Mouse (Mus musculus) spleen, adult 2 months (tissue): Measurements from ENCODE around the gene Pde6b. TPM values are rescaled to one million over a fixed set of nuclear protein-coding genes. Genes with fewer than 3 reads are reported as not detected.
A peak's percentile ranks its signal among the peaks of the same experiment; 100 is the strongest.

Source experiments
- DNase-seq, 2 experiments: peaks; one replicate each; pipeline versions ENCODE4 v3.0.0 to v3.0.0-alpha.2; 2012 to 2021; ENCODE audit warnings: low spot score in 2 of 2, low read depth in 1 of 2
- H3K27ac ChIP-seq: fragments of 200-500 bp; 2 replicates; pipeline ENCODE4 v1.5.1; 2012; ENCODE audit warnings: low read length, inconsistent platforms; ENCODE audit not compliant: insufficient read depth
- H3K27me3 ChIP-seq: fragments of 200-500 bp; 2 replicates; pipeline ENCODE4 v1.6.1; 2012; ENCODE audit warnings: mild to moderate bottlenecking, moderate library complexity, low read length, inconsistent platforms; ENCODE audit not compliant: control insufficient read depth, insufficient read depth
- H3K36me3 ChIP-seq: fragments of 200-500 bp; 2 replicates; pipeline ENCODE4 v1.6.1; 2012; ENCODE audit warnings: mild to moderate bottlenecking, low read length, inconsistent platforms; ENCODE audit not compliant: control insufficient read depth, insufficient read depth
- H3K4me1 ChIP-seq: fragments of 200-500 bp; 2 replicates; pipeline ENCODE4 v1.6.1; 2011; ENCODE audit warnings: inconsistent platforms; ENCODE audit not compliant: control insufficient read depth, insufficient read depth, insufficient read length
- H3K4me3 ChIP-seq: fragments of 200-500 bp; 2 replicates; pipeline ENCODE4 v1.5.1; 2011; ENCODE audit warnings: mild to moderate bottlenecking, inconsistent platforms; ENCODE audit not compliant: insufficient read depth, insufficient read length; ENCODE audit errors: extremely low read depth
- CTCF ChIP-seq: fragments of 200-500 bp; IDR thresholded peaks from 2 replicates; pipeline ENCODE4 v1.5.1; 2011; ENCODE audit warnings: mild to moderate bottlenecking, inconsistent platforms; ENCODE audit not compliant: insufficient read depth, insufficient read length, insufficient replicate concordance; ENCODE audit errors: extremely low read depth
- POLR2A ChIP-seq: fragments of 200-500 bp; IDR thresholded peaks from 2 replicates; pipeline ENCODE4 v1.6.1; 2011; ENCODE audit warnings: low read depth, low read length, inconsistent platforms
- WGBS: fragments of 180-500 bp; shearing (Covaris S2); methylation state at CpG from one replicate; pipeline ENCODE4 v1.1.7; 2018; 5-methylcytosine and 5-hydroxymethylcytosine counted together
- polyA plus RNA-seq: library from polyadenylated mRNA; depleted of rRNA; stranded (reverse); fragments of >200 nt; gene quantifications from 2 replicates; pipeline ENCODE4 v1.2.3, GENCODE M21; 2012

Pde6b gene
- polyA plus RNA-seq, 1 experiment = not detected

- no peaks in the 10 kb centered on the region for H3K36me3 ChIP-seq
- H3K4me3 ChIP-seq = no peak overlapping the region
- 97% methylated on average over 1 of the region's 1 CpGs for WGBS
- DNase-seq = no peak
- TF ChIP-seq POLR2A = no peak
- TF ChIP-seq CTCF = no peak
- no peak overlapping the region for H3K27ac ChIP-seq
- H3K4me1 ChIP-seq = no peaks in the 10 kb centered on the region
- no peaks in the 10 kb centered on the region for H3K27me3 ChIP-seq
Observed at GRCm38 (mm10) chr5:108452422-108452821, 64.2 kb downstream of the Pde6b start.

DNA sequence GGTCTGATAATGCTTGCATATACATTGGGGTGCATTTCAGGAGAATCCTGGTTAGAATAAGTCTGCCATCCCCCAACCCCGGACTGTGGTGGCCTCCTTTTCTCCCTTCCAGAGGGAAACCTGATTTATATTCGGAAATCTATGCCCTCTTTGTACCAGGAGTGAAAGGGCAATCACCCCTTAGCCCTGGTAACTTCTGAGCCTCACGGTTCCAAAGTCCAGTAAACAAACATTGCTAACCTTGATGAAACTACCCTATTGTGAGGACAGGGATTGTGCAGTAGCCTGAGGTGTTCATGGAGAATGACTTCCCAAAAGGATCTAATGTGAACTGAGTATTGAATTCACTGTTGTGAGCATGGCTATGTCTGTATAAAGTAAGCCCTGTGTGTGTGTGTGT, 65.9 kb downstream of the Pde6b start:
- TF ChIP-seq POLR2A (no peak), CTCF (no peak)
- Histone ChIP-seq H3K36me3 (no peaks in the 10 kb centered on the region), H3K27ac (no peak overlapping the region), H3K4me1 (no peaks in the 10 kb centered on the region), H3K4me3 (no peak overlapping the region), H3K27me3 (no peaks in the 10 kb centered on the region)
- DNase-seq = no peak
- 79% methylated on average over 3 of the region's 3 CpGs for WGBS

GRCm38 (mm10) chr5:108458706-108459105, 70.5 kb downstream of the Pde6b start:
- no peak for DNase-seq

GRCm38 (mm10) chr5:108460461-108460860, 72.3 kb downstream of the Pde6b start:
- WGBS = 52% methylated on average over 6 of the region's 6 CpGs
- Histone ChIP-seq H3K4me1 (peaks cover 13% of the 10 kb centered on the region; the same call in 1 of the 2 replicates), H3K4me3 (peak overlapping the region; percentile 52; the same call in 1 of the 2 replicates), H3K36me3 (no peaks in the 10 kb centered on the region), H3K27me3 (no peaks in the 10 kb centered on the region), H3K27ac (no peak overlapping the region)
- no peak for DNase-seq
- TF ChIP-seq POLR2A (no peak), CTCF (no peak)

More at GRCm38 (mm10) chr5:108458706-108459105, 70.5 kb downstream of the Pde6b start:
- H3K4me1 ChIP-seq = peaks cover 13% of the 10 kb centered on the region; the same call in 1 of the 2 replicates
- H3K27ac ChIP-seq = no peak overlapping the region
- TF ChIP-seq CTCF (no peak), POLR2A (no peak)
- H3K27me3 ChIP-seq = no peaks in the 10 kb centered on the region
- H3K4me3 ChIP-seq = no peak overlapping the region
- WGBS = 65% methylated on average over 2 of the region's 2 CpGs
- no peaks in the 10 kb centered on the region for H3K36me3 ChIP-seq

DNA sequence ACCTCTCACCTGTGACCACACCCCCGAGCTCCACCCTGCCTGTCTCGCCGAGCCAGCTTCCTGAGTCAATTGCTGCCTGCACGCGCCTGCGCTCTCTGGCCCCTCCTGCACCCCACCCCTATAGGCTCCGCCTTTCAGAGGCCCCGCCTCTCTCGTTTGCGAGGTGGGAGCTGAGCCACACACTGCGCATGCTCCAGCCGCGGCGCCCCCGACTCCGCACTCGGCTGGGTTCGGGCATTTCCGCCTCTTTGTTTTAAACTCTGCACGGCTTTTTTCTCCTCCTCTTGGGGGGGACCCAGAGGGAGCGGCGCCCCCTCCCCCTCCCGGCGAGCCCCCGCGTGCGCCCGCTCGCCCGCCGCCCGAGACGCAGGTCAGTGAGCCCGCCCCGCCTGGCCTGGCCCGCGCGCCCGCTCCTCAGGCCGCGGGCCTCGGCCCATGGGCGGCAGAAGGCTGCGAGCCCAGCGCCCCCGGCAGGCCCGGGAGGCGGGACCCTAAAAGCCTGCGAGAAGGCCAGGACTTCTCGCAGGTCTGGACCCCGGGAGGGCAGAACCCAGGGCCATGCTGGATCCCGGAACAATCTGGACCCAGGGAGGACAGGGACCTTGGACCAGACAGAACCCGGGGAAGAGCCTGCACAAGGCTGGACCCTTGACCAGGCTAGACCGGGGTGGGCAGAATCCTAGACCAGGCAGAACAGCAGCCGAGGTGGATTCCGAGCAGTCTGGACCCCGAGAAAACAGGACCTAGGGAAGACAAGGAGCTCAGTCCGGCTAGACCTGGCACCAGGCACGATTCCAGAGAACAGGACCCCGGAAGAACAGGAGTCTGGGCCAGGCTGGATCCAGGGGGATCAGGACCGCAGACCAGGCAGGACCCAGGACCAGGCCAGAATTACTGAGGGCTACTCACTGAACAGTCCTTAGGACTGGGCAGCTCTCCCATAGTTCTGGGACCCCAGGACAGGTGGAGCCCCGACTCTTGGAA, 73.2 kb downstream of the Pde6b start, which contains the start of gene Pcgf3:
Pcgf3 (plus strand) TSS at position 151 of the 984 bp plus-strand sequence.
- no peak within 1 kb of the TSS for H3K27ac ChIP-seq
- no peaks in the 10 kb centered on the region for H3K36me3 ChIP-seq
- peak within 1 kb of the TSS; percentile 63 for H3K4me3 ChIP-seq
- no peaks in the 10 kb centered on the region for H3K27me3 ChIP-seq
- H3K4me1 ChIP-seq = peaks cover 13% of the 10 kb centered on the region; the same call in 1 of the 2 replicates
- WGBS = 2% methylated on average over 57 of the region's 62 CpGs
- TF ChIP-seq POLR2A (0 out of 2 replicates have a peak, but pooled peaks have one; percentile 8), CTCF (no peak)
- peak; percentile 87 to 99 for DNase-seq

DNA sequence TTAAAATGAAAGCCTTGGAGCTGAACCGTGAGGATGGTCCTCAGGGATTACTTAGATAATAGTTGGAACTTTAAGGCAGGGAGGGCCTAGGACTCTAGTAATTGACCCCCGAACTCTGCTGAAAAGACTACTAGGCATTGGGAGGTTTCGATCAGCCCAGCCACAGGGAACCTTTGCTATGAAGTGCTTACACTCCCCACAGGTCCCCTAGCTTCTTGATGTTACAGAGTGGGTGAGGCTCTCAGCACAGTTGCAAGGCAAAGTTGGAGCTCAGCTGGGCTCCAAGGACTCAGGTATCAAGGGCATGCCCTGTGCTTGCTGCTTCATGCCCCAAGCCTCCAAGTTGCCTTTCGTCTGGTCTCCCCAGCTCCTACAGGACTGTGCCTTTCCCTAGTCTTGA, 74.3 kb downstream of the Pde6b start:
- peaks cover 13% of the 10 kb centered on the region; the same call in 1 of the 2 replicates for H3K4me1 ChIP-seq
- WGBS = 50% methylated on average over 4 of the region's 4 CpGs
- DNase-seq = no peak
- H3K4me3 ChIP-seq = no peak overlapping the region
- H3K27me3 ChIP-seq = no peaks in the 10 kb centered on the region
- TF ChIP-seq POLR2A (no peak), CTCF (no peak)
- H3K36me3 ChIP-seq = no peaks in the 10 kb centered on the region
- H3K27ac ChIP-seq = no peak overlapping the region
